Mouse (Mus musculus) frontal cortex, adult (tissue): ENCODE measurements at regions not wholly inside any gene's neighbourhood (a gene's known extent, or its start where the extent isn't known, plus 50 kb on each side); places are given as distances from the start of the nearest gene placed in this dataset.
A peak's percentile ranks its signal among the peaks of the same experiment; 100 is the strongest.

Experiments
- ATAC-seq: cut with Nextera tagmentation; 2 replicates; pipeline ENCODE4 v1.9.2; 2017; ENCODE audit warnings: mild to moderate bottlenecking, moderate library complexity, mixed read lengths; ENCODE audit not compliant: low TSS enrichment

GRCm38 (mm10) chr14:98834316-98834715, 159.8 kb downstream of the Rpl36a-ps1 start:
- no peak for ATAC-seq

DNA sequence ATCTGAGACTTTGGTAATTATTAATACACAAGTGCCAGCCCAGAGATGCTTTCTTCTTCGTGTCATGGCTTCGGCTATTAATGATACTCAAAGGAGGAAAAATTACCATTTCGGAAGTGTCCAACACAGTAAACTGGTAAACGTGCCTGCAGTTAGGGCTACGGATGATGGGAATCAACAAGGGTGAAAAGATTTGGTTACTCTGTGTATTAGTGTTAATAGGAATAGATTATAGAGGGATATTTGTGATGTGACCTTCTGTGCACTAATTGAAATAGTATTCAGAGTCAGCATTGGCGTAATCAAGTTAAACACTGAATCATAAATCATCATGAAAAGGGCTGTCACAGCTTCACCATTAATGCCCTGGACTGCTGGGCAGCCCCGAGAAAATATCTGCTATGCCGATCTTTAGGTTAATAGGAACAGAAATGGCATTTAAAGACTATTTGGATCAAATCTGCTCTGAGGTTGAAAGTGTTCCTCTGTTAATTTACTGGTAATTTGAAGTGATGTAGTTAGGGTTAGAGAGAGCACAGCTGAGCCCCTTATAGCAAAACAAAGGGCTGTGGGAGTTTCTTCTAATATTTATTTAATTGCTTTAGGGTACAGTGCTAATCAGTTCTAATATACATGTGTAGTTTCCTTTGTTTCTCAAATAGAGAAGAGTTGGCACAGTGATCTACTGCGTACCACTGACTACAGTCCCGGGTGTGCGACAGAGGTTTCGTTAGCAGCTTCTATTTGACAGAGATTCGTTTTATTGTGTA, 160.7 kb downstream of the Rpl36a-ps1 start:
- no peak for ATAC-seq

GRCm38 (mm10) chr14:98832401-98832800, 161.7 kb downstream of the Rpl36a-ps1 start:
- no peak for ATAC-seq

GRCm38 (mm10) chr14:98829958-98830633, 164.0 kb downstream of the Rpl36a-ps1 start:
- peak; percentile 52; the same call in 1 of the 2 replicates for ATAC-seq

DNA sequence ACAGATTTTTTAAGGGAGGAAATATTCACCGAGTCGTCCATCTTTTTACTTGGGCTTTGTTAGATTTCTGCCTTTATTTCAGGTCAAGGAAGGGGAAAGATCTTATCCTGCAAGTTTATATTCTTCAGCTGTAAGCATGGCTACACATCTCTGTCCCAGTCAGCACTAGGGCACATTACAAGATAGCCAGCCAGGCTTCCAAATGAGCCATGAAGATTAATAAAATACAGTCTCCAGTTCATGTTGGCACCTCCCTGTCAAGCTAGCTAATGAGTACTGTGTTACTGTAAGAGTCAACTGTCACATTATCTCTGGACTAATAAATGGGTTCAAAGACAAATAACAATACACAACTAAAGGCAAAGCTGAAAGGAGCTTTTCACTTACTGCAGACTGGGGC, 166.6 kb downstream of the Rpl36a-ps1 start:
- no peak for ATAC-seq

DNA sequence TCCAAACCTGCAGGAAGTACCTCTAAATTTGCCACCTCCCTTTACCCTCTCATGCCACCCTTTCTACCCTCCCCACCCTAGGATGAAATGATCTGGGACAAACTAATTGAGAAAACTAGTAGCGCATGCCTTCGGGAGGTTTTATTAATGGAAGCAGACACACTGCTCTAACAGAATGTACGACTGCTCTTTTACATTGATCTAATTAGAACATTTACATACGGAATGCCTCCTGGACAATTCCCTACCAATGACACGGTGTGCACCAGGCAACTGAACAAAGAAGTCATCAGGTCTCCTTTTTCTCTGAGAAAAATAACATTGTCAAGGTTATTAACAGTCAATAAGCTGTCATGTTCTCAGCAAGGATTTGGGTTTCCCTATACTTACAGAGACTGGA, 180.5 kb downstream of the Rpl36a-ps1 start:
- no peak for ATAC-seq

GRCm38 (mm10) chr14:98810259-98811042, 183.7 kb downstream of the Rpl36a-ps1 start:
- ATAC-seq = no peak; the same call in 1 of the 2 replicates

GRCm38 (mm10) chr14:98808117-98808516, 186.0 kb downstream of the Rpl36a-ps1 start:
- no peak for ATAC-seq

DNA sequence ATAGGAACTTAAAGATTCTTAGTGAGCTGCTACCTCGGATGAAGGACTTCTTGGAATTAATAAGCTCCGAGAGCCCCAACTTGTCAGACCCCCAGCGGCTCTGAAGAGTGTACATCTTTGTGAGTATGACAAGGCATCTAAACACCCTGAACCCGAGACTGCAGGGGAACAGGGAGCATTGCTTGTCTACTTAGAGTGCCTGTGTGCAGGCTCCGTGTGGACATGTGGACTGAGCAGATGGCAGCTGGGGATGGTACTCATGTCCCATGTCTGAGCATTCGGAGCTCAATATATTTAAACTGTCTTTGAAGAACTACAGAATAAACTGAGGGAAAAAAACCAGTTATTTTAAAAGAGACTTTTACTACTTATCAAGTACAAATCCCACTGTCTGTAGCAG, 189.1 kb downstream of the Rpl36a-ps1 start:
- ATAC-seq = peak; percentile 84

GRCm38 (mm10) chr14:98801293-98801692, 192.8 kb downstream of the Rpl36a-ps1 start:
- ATAC-seq = no peak

DNA sequence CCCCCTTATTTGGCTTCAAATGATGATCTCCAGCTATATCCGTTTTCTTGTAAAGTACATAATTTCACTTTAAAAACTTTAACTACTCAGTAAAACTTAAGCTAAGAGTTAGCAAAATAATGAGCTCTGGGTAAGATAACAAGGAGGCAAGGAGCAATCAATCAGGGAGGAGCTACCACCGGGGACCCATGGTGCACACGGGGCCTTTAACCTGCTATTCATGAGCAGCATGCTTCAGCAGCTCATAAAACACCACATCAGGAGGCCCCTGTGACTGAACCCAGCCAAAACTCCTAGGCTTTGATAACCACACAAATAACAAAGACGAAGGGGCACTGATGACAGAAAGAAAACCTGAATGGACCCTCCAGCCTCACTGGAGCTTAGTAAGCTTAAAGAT, 202.1 kb downstream of the Rpl36a-ps1 start:
- ATAC-seq = no peak

- ATAC-seq = no peak
Measured at GRCm38 (mm10) chr14:98791232-98791906, 202.7 kb downstream of the Rpl36a-ps1 start.

- no peak for ATAC-seq
Measured at GRCm38 (mm10) chr14:98789794-98790193, 204.3 kb downstream of the Rpl36a-ps1 start.

- ATAC-seq = no peak
Measured at GRCm38 (mm10) chr14:98781711-98782110, 212.4 kb downstream of the Rpl36a-ps1 start.

- no peak for ATAC-seq
Measured at GRCm38 (mm10) chr14:98772080-98772479, 222.0 kb downstream of the Rpl36a-ps1 start.

- no peak for ATAC-seq
Measured at GRCm38 (mm10) chr14:98768845-98769244, 225.3 kb downstream of the Rpl36a-ps1 start.

- ATAC-seq = peak; percentile 55; the same call in 1 of the 2 replicates
Measured at GRCm38 (mm10) chr14:98767481-98767880, 226.6 kb downstream of the Rpl36a-ps1 start.

DNA sequence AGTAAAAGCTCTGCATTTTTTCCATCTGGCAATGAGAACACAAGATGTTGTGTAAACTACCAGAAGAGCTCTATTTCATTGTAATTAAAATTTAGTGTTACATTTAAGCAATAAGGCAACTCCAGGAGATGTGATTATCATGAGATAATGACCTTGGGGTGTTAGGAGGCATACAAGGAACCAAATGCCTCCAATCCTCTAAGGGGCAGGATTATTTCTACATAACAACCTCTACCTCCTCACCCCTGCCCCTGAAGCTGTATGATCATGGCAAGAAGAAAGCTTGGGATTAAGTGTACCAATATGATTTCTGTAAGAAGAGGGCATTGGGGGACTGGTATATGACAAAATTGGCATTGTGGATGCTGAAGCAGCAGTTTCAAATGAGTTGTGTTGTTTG, 228.8 kb downstream of the Rpl36a-ps1 start:
- no peak for ATAC-seq

DNA sequence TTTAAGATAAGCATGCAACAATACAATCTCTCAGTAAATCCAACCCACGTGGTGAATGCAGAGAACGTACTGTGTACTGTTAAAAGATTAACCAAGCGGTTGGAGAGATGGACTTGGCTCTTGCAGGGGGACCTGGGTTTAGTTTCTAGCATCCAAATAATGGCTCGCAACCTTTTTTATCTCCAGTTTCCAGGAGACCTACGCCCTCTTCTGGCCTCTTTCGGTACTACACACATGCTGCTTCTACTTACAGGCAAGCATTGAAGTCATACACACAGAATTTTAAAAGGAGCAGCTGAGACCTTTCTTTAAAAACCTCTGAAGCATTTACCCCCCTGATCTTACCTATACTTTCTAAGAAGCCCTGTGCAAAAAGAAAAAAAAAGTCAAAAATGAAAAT, 243.4 kb downstream of the Rpl36a-ps1 start:
- ATAC-seq = no peak

GRCm38 (mm10) chr14:98749086-98750027, 244.8 kb downstream of the Rpl36a-ps1 start:
- ATAC-seq = no peak
